Mouse (Mus musculus) kidney, adult 2 months (tissue): ENCODE data around the gene Gstt2.

Experiments
- CTCF ChIP-seq: fragments of 200-500 bp; conservative IDR thresholded peaks from 2 replicates; pipeline ENCODE4 v1.5.1; 2011; ENCODE audit warnings: low read depth, mild to moderate bottlenecking, control low read depth, low read length, moderate library complexity, mixed read lengths; ENCODE audit not compliant: insufficient read depth, insufficient read length
- POLR2A ChIP-seq: fragments of 200-500 bp; IDR thresholded peaks from one replicate; pipeline ENCODE4 v1.6.1; 2011; ENCODE audit warnings: low read depth, low read length, control low read depth

- TF ChIP-seq CTCF (no peak), POLR2A (no peak)
Observed at GRCm38 (mm10) chr10:75878836-75879235, 41.6 kb upstream of the Gstt2 start.
